Mouse (Mus musculus) embryo, embryonic 11 days (tissue): ENCODE data around the gene Gpr153.
A peak's percentile ranks its signal among the peaks of the same experiment; 100 is the strongest.

Source experiments
- DNase-seq: peaks from one replicate; pipeline ENCODE4 v3.0.0-alpha.2; 2015

Gpr153 gene

GRCm38 (mm10) chr4:152290385-152290784 is 16.4 kb downstream of the Gpr153 start:
- DNase-seq: peak; percentile 81

GRCm38 (mm10) chr4:152290991-152291390 is 17.0 kb downstream of the Gpr153 start:
- no peak for DNase-seq

- DNase-seq: no peak
Measured at GRCm38 (mm10) chr4:152291562-152291961, 17.5 kb downstream of the Gpr153 start, which contains the start of gene Hes3. Gene Hes3, minus strand, starts transcription at chr4:152291662.

- peak; percentile 70 for DNase-seq
Measured at GRCm38 (mm10) chr4:152292102-152292765, 18.2 kb downstream of the Gpr153 start.

GRCm38 (mm10) chr4:152294188-152294929 is 20.3 kb downstream of the Gpr153 start:
- peak; percentile 52 for DNase-seq

- no peak for DNase-seq
Measured at GRCm38 (mm10) chr4:152295916-152296315, 21.9 kb downstream of the Gpr153 start.

GRCm38 (mm10) chr4:152296371-152296770 is 22.3 kb downstream of the Gpr153 start:
- no peak for DNase-seq

- peak; percentile 100 for DNase-seq
Measured at GRCm38 (mm10) chr4:152296874-152297861, 23.1 kb downstream of the Gpr153 start, which contains the start of gene Icmt. Gene Icmt, plus strand, starts transcription at chr4:152297227.

GRCm38 (mm10) chr4:152298836-152299235 is 24.8 kb downstream of the Gpr153 start:
- DNase-seq: no peak

- no peak for DNase-seq
Measured at GRCm38 (mm10) chr4:152300375-152300774, 26.3 kb downstream of the Gpr153 start.

GRCm38 (mm10) chr4:152302012-152302411 is 28.0 kb downstream of the Gpr153 start:
- DNase-seq: no peak

GRCm38 (mm10) chr4:152303172-152303571 is 29.1 kb downstream of the Gpr153 start:
- DNase-seq: no peak

GRCm38 (mm10) chr4:152304685-152305084 is 30.7 kb downstream of the Gpr153 start:
- DNase-seq: no peak

GRCm38 (mm10) chr4:152305991-152306390 is 32.0 kb downstream of the Gpr153 start:
- DNase-seq: no peak

- no peak for DNase-seq
Measured at GRCm38 (mm10) chr4:152307542-152307941, 33.5 kb downstream of the Gpr153 start.

GRCm38 (mm10) chr4:152312186-152312585 is 38.2 kb downstream of the Gpr153 start:
- DNase-seq: no peak

- peak; percentile 62 for DNase-seq
Measured at GRCm38 (mm10) chr4:152313211-152313632, 39.2 kb downstream of the Gpr153 start.

GRCm38 (mm10) chr4:152313934-152314333 is 39.9 kb downstream of the Gpr153 start:
- peak; percentile 64 for DNase-seq

GRCm38 (mm10) chr4:152315498-152316213 is 41.6 kb downstream of the Gpr153 start:
- no peak for DNase-seq

GRCm38 (mm10) chr4:152317631-152318033 is 43.6 kb downstream of the Gpr153 start:
- DNase-seq: no peak

GRCm38 (mm10) chr4:152318517-152319234 is 44.6 kb downstream of the Gpr153 start, which contains the start of gene Rnf207:
Gene Rnf207, minus strand, starts transcription at chr4:152318993.
- peak; percentile 69 for DNase-seq
